Mouse (Mus musculus) hindbrain, postnatal 0 days (tissue): ENCODE results near the gene Slc43a2. TPM values are rescaled to one million over a fixed set of nuclear protein-coding genes. Genes with fewer than 3 reads are reported as not detected.
"Not testable (repeated sequence)": the region's sequence is repeated elsewhere in the genome, so short reads cannot be mapped to it uniquely, and the experiment has no call there.

Experiments used
- ATAC-seq: fragments of 200-750 bp; cut with Nextera tagmentation; 2 replicates; pipeline ENCODE4 v1.8.0; 2017; ENCODE audit warnings: mild to moderate bottlenecking, moderate TSS enrichment, moderate library complexity
- DNase-seq: peaks from one replicate; pipeline ENCODE4 v3.0.0-alpha.2; 2015; ENCODE audit warnings: low spot score
- H3K27ac ChIP-seq: fragments of 300-500 bp; sonication (generic); 2 replicates; pipeline ENCODE4 v1.5.1; 2014; ENCODE audit warnings: mild to moderate bottlenecking
- H3K27me3 ChIP-seq: fragments of 300-500 bp; sonication (generic); 2 replicates; pipeline ENCODE4 v1.6.1; 2014; ENCODE audit warnings: low read length, mixed read lengths; ENCODE audit not compliant: insufficient read depth
- H3K36me3 ChIP-seq: fragments of 300-500 bp; sonication (generic); 2 replicates; pipeline ENCODE4 v1.6.1; 2014; ENCODE audit warnings: low read length, mixed read lengths; ENCODE audit not compliant: insufficient read depth
- H3K4me1 ChIP-seq: fragments of 300-500 bp; sonication (generic); 2 replicates; pipeline ENCODE4 v1.6.1; 2014; ENCODE audit warnings: antibody characterized with exemption, low read length, mixed read lengths; ENCODE audit not compliant: insufficient read depth
- H3K4me2 ChIP-seq: fragments of 300-500 bp; sonication (generic); 2 replicates; pipeline ENCODE4 v1.6.1; 2014; ENCODE audit warnings: low read depth, mild to moderate bottlenecking, low read length, moderate library complexity, mixed read lengths
- H3K4me3 ChIP-seq: fragments of 300-500 bp; sonication (generic); 2 replicates; pipeline ENCODE4 v1.5.1; 2014; ENCODE audit warnings: low read length
- H3K9ac ChIP-seq: fragments of 300-500 bp; sonication (generic); replicated peaks from 2 replicates; pipeline ENCODE4 v1.6.1; 2014; ENCODE audit warnings: mild to moderate bottlenecking, low read length, moderate library complexity, mixed read lengths
- H3K9me3 ChIP-seq: fragments of 300-500 bp; sonication (generic); 2 replicates; pipeline ENCODE4 v1.6.1; 2016; ENCODE audit warnings: low read length, mixed read lengths
- CTCF ChIP-seq: IDR thresholded peaks from 2 replicates; pipeline ENCODE4 v1.5.1; 2016; ENCODE audit warnings: antibody characterized with exemption, control low read depth, low read depth
- WGBS: fragments of 180-500 bp; shearing (Covaris S2); extraction: QIAGEN DNeasy Blood & Tissue Kit; methylation state at CpG from one replicate; pipeline ENCODE4 v1.1.7; 2014; 5-methylcytosine and 5-hydroxymethylcytosine counted together
- polyA plus RNA-seq: library from polyadenylated mRNA; unstranded; fragments of >200 nt; fragmentation: Nextera tagmentation; extraction: Ambion mirVana; gene quantifications from 2 replicates; pipeline ENCODE4 v1.2.1, GENCODE M21; 2015
- total RNA-seq: library from RNA; depleted of rRNA; stranded (reverse); fragments of >200 nt; gene quantifications from 2 replicates; pipeline ENCODE4 v1.2.3, GENCODE M21; 2014

The Slc43a2 gene
- total and polyA plus RNA-seq, 2 experiments from 2014 or later: 17.8 to 31.3 TPM

GRCm38 (mm10) chr11:75551321-75551720 lies 19.8 kb downstream of the Slc43a2 start:
- 77% methylated on average over 5 of the region's 5 CpGs for WGBS
- no peaks in the 10 kb centered on the region for H3K9me3 ChIP-seq
- peaks cover 3% of the 10 kb centered on the region; the same call in 1 of the 2 replicates for H3K36me3 ChIP-seq
- no peak overlapping the region for H3K4me2 ChIP-seq
- no peak for DNase-seq
- no peak overlapping the region for H3K4me3 ChIP-seq
- H3K9ac ChIP-seq: 0 out of 2 replicates have a peak overlapping the region, but pooled peaks have one; percentile 28
- H3K27ac ChIP-seq: 0 out of 2 replicates have a peak overlapping the region, but pooled peaks have one; percentile 26
- ATAC-seq: no peak
- H3K27me3 ChIP-seq: no peaks in the 10 kb centered on the region
- no peaks in the 10 kb centered on the region; the same call in none of the 2 replicates for H3K4me1 ChIP-seq
- TF ChIP-seq CTCF: no peak

- ATAC-seq: peak; percentile 16; the same call in 1 of the 2 replicates
- Histone ChIP-seq H3K9ac (peak overlapping the region; percentile 28), H3K9me3 (no peaks in the 10 kb centered on the region), H3K36me3 (no peaks in the 10 kb centered on the region; the same call in 1 of the 2 replicates), H3K4me1 (no peaks in the 10 kb centered on the region; the same call in none of the 2 replicates), H3K4me2 (no peak overlapping the region), H3K4me3 (no peak overlapping the region), H3K27ac (peak overlapping the region; percentile 26; the same call in 1 of the 2 replicates), H3K27me3 (no peaks in the 10 kb centered on the region)
- TF ChIP-seq CTCF: no peak
- peak; percentile 49 for DNase-seq
- WGBS: 25% methylated on average over 9 of the region's 9 CpGs
These were observed 20.5 kb downstream of the Slc43a2 start for GRCm38 (mm10) chr11:75551961-75552441.

GRCm38 (mm10) chr11:75552906-75553482 lies 21.5 kb downstream of the Slc43a2 start:
- Histone ChIP-seq H3K4me1 (no peaks in the 10 kb centered on the region; the same call in none of the 2 replicates), H3K9me3 (no peaks in the 10 kb centered on the region), H3K27me3 (no peaks in the 10 kb centered on the region), H3K9ac (no peak overlapping the region), H3K4me2 (no peak overlapping the region), H3K27ac (no peak overlapping the region), H3K36me3 (no peaks in the 10 kb centered on the region; the same call in 1 of the 2 replicates), H3K4me3 (no peak overlapping the region)
- no peak for TF ChIP-seq CTCF
- 62% methylated on average over 7 of the region's 7 CpGs for WGBS
- DNase-seq (no peak), ATAC-seq (no peak)

- 90% methylated on average over 6 of the region's 6 CpGs for WGBS
These were observed 24.5 kb downstream of the Slc43a2 start for GRCm38 (mm10) chr11:75556006-75556405.

GRCm38 (mm10) chr11:75557142-75557541 lies 25.6 kb downstream of the Slc43a2 start:
- Histone ChIP-seq H3K27ac (no peak overlapping the region), H3K9me3 (no peaks in the 10 kb centered on the region), H3K27me3 (no peaks in the 10 kb centered on the region), H3K4me3 (no peak overlapping the region), H3K4me1 (no peaks in the 10 kb centered on the region; the same call in 1 of the 2 replicates), H3K4me2 (no peak overlapping the region), H3K36me3 (no peaks in the 10 kb centered on the region; the same call in 1 of the 2 replicates), H3K9ac (no peak overlapping the region)
- WGBS: 79% methylated on average over 6 of the region's 6 CpGs
- no peak for ATAC-seq
- DNase-seq: no peak
- no peak for TF ChIP-seq CTCF

More at GRCm38 (mm10) chr11:75556006-75556405, 24.5 kb downstream of the Slc43a2 start:
- not testable (repeated sequence) for DNase-seq, H3K27ac ChIP-seq, H3K4me3 ChIP-seq, H3K9ac ChIP-seq, H3K9me3 ChIP-seq, ATAC-seq, H3K4me2 ChIP-seq, H3K27me3 ChIP-seq, H3K36me3 ChIP-seq, H3K4me1 ChIP-seq

GRCm38 (mm10) chr11:75558101-75558500 lies 26.6 kb downstream of the Slc43a2 start:
- Histone ChIP-seq H3K36me3 (peaks cover 7% of the 10 kb centered on the region; the same call in 1 of the 2 replicates), H3K27me3 (no peaks in the 10 kb centered on the region), H3K9ac (no peak overlapping the region), H3K4me3 (no peak overlapping the region), H3K4me2 (no peak overlapping the region), H3K4me1 (no peaks in the 10 kb centered on the region), H3K27ac (no peak overlapping the region), H3K9me3 (no peaks in the 10 kb centered on the region)
- no peak for DNase-seq
- 77% methylated on average over 1 of the region's 1 CpGs for WGBS
- ATAC-seq: no peak
- TF ChIP-seq CTCF: peak; percentile 51
